Mouse (Mus musculus) neural tube, embryonic 14.5 days (tissue): ENCODE measurements around the gene Tnpo3. TPM values are rescaled to one million over a fixed set of nuclear protein-coding genes. Genes with fewer than 3 reads are reported as not detected.
A peak's percentile ranks its signal among the peaks of the same experiment; 100 is the strongest.

Source experiments
- ATAC-seq: fragments of 200-750 bp; cut with Nextera tagmentation; 2 replicates; pipeline ENCODE4 v1.8.0; 2017; ENCODE audit warnings: low read depth, mild to moderate bottlenecking, moderate TSS enrichment, moderate library complexity
- H3K27ac ChIP-seq: fragments of 300-500 bp; sonication (generic); 2 replicates; pipeline ENCODE4 v1.5.1; 2014; ENCODE audit warnings: low read depth, mild to moderate bottlenecking, control low read depth, low read length, moderate library complexity, mixed read lengths
- H3K27me3 ChIP-seq: fragments of 300-500 bp; sonication (generic); 2 replicates; pipeline ENCODE4 v1.6.1; 2014; ENCODE audit warnings: low read length; ENCODE audit not compliant: control insufficient read depth, insufficient read depth
- H3K36me3 ChIP-seq: fragments of 300-500 bp; sonication (generic); 2 replicates; pipeline ENCODE4 v1.6.1; 2014; ENCODE audit warnings: low read length, mixed read lengths; ENCODE audit not compliant: control insufficient read depth, insufficient read depth
- H3K4me1 ChIP-seq: fragments of 300-500 bp; sonication (generic); 2 replicates; pipeline ENCODE4 v1.6.1; 2014; ENCODE audit warnings: low read length; ENCODE audit not compliant: control insufficient read depth, insufficient read depth
- H3K4me2 ChIP-seq: fragments of 300-500 bp; sonication (generic); 2 replicates; pipeline ENCODE4 v1.6.1; 2014; ENCODE audit warnings: mild to moderate bottlenecking, low read depth, low read length, control low read depth
- H3K4me3 ChIP-seq: fragments of 300-500 bp; sonication (generic); 2 replicates; pipeline ENCODE4 v1.5.1; 2014; ENCODE audit warnings: low read depth, low read length, control low read depth, mixed read lengths
- H3K9ac ChIP-seq: fragments of 300-500 bp; sonication (generic); replicated peaks from 2 replicates; pipeline ENCODE4 v1.6.1; 2014; ENCODE audit warnings: low read depth, mild to moderate bottlenecking, control low read depth, low read length, mixed read lengths
- H3K9me3 ChIP-seq: fragments of 300-500 bp; sonication (generic); 2 replicates; pipeline ENCODE4 v1.6.1; 2016; ENCODE audit warnings: low read length; ENCODE audit not compliant: control insufficient read depth
- WGBS: fragments of 180-500 bp; shearing (Covaris S2); extraction: QIAGEN DNeasy Blood & Tissue Kit; methylation state at CpG from one replicate; pipeline ENCODE4 v1.1.7; 2014; 5-methylcytosine and 5-hydroxymethylcytosine counted together
- polyA plus RNA-seq: library from polyadenylated mRNA; unstranded; fragments of >200 nt; fragmentation: Nextera tagmentation; extraction: Ambion mirVana; gene quantifications from 2 replicates; pipeline ENCODE4 v1.2.1, GENCODE M21; 2014

Tnpo3 gene
- polyA plus RNA-seq, 1 experiment from 2014 or later, result 83.1 TPM

DNA sequence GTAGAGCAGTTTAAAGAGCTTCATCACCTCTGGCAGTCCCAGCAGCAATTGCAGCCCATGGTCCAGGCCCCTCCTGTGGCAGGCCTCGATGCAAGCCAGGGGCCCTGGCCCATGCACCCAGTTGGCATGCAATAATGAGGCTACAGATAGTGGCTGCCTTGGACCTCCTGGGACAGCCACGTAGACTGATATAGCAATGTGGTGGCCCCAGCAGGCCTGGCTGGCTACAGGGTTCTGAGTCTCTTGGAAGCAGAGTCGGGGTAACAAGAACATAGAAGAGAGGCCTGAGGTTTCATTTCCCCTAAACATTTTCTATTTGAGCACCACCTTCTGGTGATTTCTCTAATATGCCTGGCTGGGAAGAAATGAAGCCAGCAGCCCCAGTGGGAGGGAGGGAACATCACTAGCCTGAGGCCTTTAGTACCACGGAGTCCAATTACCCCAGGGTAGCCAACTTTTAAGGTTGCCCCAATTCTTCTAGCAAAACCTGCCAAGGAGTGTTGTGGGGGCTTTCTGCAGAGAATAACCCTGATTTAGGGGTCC is 73.0 kb downstream of the Tnpo3 start:
- 82% methylated on average over 4 of the region's 4 CpGs for WGBS
- H3K27me3 ChIP-seq, result no peaks in the 10 kb centered on the region
- no peak overlapping the region for H3K4me3 ChIP-seq
- H3K4me2 ChIP-seq, result no peak overlapping the region
- H3K27ac ChIP-seq, result no peak overlapping the region
- H3K9me3 ChIP-seq, result no peaks in the 10 kb centered on the region
- peaks cover 11% of the 10 kb centered on the region; the same call in 1 of the 2 replicates for H3K36me3 ChIP-seq
- no peaks in the 10 kb centered on the region for H3K4me1 ChIP-seq
- ATAC-seq, result no peak
- no peak overlapping the region for H3K9ac ChIP-seq

DNA sequence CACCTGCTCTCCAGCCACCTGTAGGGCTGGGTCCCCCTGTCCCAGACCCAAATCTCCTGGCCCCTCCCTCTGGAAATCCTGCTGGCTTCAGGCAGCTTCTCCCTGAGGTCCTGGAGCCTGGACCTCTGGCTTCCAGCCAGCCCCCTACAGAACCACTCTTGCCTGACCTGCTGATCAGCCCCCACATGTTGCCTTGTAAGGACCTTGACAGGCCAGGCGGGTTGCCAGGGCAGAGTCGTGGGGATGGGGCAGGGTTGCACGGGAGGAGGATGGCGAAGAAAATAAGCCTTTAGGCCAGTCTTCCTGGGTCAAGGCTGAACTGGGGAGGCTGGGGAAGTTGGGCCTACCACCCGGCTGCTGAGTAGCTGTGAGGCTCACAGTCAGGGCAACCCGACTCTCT is 74.4 kb downstream of the Tnpo3 start:
- Histone ChIP-seq H3K27ac (no peak overlapping the region), H3K9me3 (no peaks in the 10 kb centered on the region), H3K4me3 (no peak overlapping the region), H3K36me3 (0 out of 2 replicates have a peak, but pooled peaks cover 1% of the 10 kb centered on the region), H3K9ac (no peak overlapping the region), H3K4me2 (no peak overlapping the region), H3K4me1 (no peaks in the 10 kb centered on the region), H3K27me3 (0 out of 2 replicates have a peak, but pooled peaks cover 2% of the 10 kb centered on the region)
- ATAC-seq, result no peak
- WGBS, result 80% methylated on average over 6 of the region's 6 CpGs

DNA sequence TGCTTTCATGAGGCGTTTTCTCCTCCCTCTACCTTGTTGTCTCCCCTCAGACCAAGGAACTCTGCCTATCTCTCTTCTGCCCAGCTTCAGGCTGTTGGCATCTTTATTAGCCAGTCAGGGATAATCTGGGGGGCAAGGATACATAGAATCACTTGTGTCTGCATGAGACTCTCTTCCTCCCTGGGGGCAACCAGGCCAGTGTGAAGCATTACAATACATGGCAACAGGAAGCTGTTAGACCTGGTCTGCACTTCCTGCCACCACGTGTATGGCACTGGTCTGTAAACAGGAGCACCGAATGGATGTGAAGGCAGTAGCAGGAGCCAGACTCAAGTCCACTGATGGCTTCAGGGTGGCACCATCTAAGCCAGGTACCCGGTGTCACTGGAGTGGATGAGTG is 79.6 kb downstream of the Tnpo3 start:
- Histone ChIP-seq H3K4me1 (peaks cover 15% of the 10 kb centered on the region), H3K27me3 (peaks cover 20% of the 10 kb centered on the region), H3K9me3 (no peaks in the 10 kb centered on the region), H3K9ac (no peak overlapping the region), H3K27ac (no peak overlapping the region), H3K4me3 (no peak overlapping the region), H3K4me2 (no peak overlapping the region), H3K36me3 (no peaks in the 10 kb centered on the region)
- no peak for ATAC-seq
- WGBS, result 59% methylated on average over 4 of the region's 4 CpGs

DNA sequence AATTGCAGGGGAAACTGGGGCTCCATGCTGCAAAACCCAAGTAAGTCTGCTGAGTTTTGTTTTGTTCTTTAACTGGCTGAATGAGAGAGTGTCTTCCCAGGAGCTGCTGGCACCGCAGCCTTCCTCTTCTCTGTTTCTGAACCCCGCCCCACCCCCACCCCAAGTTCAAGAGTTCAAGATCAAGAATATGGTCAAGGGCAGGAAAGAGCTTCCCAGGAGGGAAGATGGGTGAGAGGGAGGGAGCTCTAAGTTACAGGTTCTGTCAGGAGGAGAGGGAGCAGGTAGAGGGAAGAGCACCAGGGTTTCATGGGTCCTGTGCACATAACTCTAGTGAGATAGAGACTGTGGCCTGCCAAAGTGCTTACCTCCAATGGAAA is 80.3 kb downstream of the Tnpo3 start:
- no peak overlapping the region for H3K9ac ChIP-seq
- H3K36me3 ChIP-seq, result no peaks in the 10 kb centered on the region
- no peaks in the 10 kb centered on the region for H3K9me3 ChIP-seq
- H3K4me2 ChIP-seq, result no peak overlapping the region
- 27% methylated on average over 2 of the region's 2 CpGs for WGBS
- ATAC-seq, result no peak
- H3K27ac ChIP-seq, result no peak overlapping the region
- peaks cover 15% of the 10 kb centered on the region for H3K4me1 ChIP-seq
- peaks cover 20% of the 10 kb centered on the region for H3K27me3 ChIP-seq
- no peak overlapping the region for H3K4me3 ChIP-seq

DNA sequence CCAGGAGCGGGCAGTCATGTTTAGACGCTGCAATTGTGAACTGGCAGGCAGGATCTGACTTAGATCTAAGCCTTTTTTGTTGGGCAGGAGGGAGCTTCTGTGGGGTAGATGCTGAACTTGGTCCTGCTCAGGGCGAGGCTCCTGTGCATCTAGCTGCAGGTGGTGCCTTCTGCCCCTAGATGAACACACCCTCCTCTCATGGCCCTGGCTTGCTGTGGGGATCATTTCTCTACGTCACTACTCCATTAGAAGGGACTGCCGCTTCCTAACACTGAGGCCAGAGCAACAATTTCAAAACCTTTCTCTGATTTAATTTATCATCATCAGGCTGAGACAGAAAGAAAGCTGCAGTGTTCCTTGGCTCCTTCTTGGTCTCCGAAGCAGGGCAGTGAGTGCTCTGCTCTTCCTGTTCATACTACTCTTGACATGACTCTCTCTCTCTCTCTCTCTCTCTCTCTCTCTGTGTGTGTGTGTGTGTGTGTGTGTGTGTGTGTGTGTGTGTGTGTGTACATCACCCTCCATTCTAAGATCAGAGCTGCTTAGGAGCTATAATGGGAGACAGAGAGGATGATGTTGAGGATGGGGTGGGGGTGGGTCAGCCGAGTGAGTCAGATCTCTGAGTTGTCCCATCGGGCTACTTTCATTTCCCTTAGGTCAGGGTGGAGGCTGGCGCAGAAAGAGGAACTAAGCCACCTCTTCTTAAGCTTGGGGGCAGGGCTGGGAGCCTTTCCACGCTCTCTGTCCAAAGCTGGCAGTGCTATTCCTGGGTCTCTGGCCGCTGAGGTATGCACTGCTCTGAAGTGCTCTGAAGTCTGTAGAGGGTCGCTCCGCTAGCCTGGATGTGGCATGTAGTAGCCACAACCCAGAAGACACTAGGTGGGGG is 80.9 kb downstream of the Tnpo3 start:
- Histone ChIP-seq H3K4me2 (no peak overlapping the region), H3K27me3 (peaks cover 20% of the 10 kb centered on the region), H3K4me3 (no peak overlapping the region), H3K36me3 (no peaks in the 10 kb centered on the region), H3K9me3 (no peaks in the 10 kb centered on the region), H3K9ac (no peak overlapping the region), H3K27ac (no peak overlapping the region), H3K4me1 (peaks cover 15% of the 10 kb centered on the region)
- 31% methylated on average over 13 of the region's 13 CpGs for WGBS
- ATAC-seq, result no peak

DNA sequence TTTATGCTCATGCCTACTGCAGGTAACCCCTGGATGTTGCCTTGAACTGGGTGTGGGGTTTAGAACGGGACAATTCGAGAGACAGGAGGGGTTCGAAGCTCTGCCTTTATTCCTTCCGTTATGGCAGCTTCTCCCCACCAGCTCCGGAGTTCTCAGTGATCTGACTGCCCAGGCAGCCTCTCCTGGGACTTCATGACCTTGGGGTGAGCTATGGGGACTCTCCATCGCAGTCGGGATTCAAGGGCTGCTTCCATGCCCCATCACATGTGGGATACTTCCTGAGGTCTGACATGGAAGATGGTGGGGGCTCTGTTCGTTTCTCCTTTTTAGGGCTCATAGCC is 81.6 kb downstream of the Tnpo3 start:
- Histone ChIP-seq H3K4me2 (no peak overlapping the region), H3K4me1 (peaks cover 15% of the 10 kb centered on the region), H3K27ac (no peak overlapping the region), H3K4me3 (no peak overlapping the region), H3K36me3 (no peaks in the 10 kb centered on the region), H3K27me3 (peaks cover 20% of the 10 kb centered on the region), H3K9me3 (no peaks in the 10 kb centered on the region), H3K9ac (no peak overlapping the region)
- no peak for ATAC-seq
- 12% methylated on average over 8 of the region's 8 CpGs for WGBS

DNA sequence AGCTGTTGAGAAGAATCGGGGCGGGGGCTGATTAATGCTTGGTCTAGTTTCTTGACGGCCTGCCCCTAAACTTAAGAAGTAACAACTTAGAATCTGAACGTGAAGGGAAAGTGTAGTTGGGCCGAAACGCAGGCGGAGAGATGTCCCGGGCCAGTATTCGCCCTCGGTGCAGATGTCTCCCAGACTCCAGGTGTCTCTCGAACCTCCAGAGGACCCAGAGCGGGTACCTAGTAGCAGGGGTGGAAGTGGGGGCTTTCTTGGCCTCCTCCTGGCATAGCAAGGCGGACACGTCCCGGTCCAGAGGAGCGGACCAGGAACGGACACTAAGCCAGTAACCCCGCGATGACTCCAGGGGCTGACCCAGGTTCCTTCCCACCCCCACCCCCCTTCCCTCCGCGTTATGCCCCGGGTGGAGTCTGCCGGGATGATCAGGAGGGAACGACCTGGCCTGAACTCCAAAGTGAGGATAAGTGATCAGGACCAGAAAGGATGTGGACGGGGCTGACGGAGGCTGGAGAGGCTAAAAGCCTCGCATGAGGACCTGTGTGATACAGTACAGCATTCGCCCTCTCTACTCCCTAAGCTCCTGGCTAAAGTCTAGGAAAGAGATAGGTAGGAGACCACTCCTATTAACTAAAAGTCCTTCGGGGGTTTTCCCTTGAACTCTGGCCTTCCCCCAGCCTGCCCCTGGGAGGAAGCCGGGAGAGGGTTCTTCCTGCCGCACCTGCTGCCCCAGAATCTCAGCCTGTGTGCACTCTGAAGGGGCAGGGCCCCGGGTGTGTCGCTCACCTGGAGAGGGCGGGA is 82.1 kb downstream of the Tnpo3 start:
- H3K27me3 ChIP-seq, result peaks cover 20% of the 10 kb centered on the region
- H3K9me3 ChIP-seq, result no peaks in the 10 kb centered on the region
- peak overlapping the region; percentile 21; the same call in 1 of the 2 replicates for H3K9ac ChIP-seq
- no peak for ATAC-seq
- WGBS, result 4% methylated on average over 31 of the region's 34 CpGs
- H3K36me3 ChIP-seq, result no peaks in the 10 kb centered on the region
- peak overlapping the region; percentile 42; the same call in 1 of the 2 replicates for H3K4me3 ChIP-seq
- H3K4me2 ChIP-seq, result peak overlapping the region; percentile 96
- peaks cover 15% of the 10 kb centered on the region for H3K4me1 ChIP-seq
- no peak overlapping the region for H3K27ac ChIP-seq

DNA sequence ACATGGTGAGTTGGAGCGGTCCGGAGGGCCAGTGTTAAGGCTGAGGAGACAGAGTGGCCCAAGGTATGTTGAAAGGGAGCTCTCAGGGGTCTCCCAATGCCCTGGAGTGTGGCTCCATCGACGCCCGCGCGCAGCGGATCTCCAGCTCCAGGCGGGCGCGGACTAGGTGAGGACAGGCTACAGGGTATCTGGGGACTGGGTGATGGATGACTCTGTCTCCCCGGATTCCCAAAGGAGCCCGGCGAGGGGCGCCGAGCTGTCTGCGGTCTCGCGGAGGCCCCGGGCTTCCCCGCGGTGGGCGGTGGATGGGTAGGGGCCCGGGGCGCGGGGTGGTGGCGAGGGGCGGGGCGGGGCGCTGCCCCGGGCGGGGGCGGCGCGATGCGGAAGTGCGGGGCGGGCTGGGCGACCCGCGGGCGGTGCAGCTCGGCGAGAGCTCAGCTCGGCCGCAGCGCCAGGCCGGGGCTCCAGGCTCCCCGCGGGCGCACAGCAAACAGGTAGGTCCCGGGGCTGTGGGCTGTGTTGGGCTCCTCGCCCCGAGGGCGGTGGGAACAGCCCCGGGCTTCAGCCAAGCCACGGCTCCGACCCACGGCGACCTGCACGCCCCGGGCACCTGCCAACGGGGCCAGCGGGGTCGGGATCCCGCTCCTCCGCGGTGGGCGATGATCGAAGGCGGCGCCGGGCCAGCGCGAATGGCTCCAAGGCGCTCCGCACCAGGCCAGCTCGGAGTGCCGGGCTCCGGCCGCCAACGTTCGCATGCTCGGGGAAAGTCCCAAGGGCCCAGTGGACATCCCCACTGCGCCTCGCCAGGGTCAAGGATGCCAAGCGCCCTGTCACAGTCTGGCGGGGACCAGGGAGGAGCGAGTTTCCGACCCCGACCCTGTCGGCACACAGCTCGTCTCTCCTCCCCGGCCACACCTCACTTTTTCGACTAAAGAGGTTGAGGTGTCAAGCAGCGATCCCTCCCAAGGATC is 83.1 kb downstream of the Tnpo3 start, which contains the start of gene Irf5:
TSS of gene Irf5 (plus strand) at position 345 of the 971 bp plus-strand sequence.
- Histone ChIP-seq H3K27me3 (peaks cover 20% of the 10 kb centered on the region), H3K9me3 (no peaks in the 10 kb centered on the region), H3K9ac (peak within 1 kb of the TSS; percentile 21), H3K4me1 (peaks cover 15% of the 10 kb centered on the region), H3K4me2 (peak within 1 kb of the TSS; percentile 96), H3K4me3 (peak within 1 kb of the TSS; percentile 42), H3K27ac (no peak within 1 kb of the TSS), H3K36me3 (no peaks in the 10 kb centered on the region)
- peak; percentile 45 for ATAC-seq
- WGBS, result under 1% methylated on average over 57 of the region's 96 CpGs
